Mouse (Mus musculus) left cerebral cortex, adult 8-10 months (tissue): Measurements from ENCODE around the gene Olfr656. TPM values are rescaled to one million over a fixed set of nuclear protein-coding genes. Genes with fewer than 3 reads are reported as not detected.

ENCODE experiments used
- DNase-seq, 2 experiments: peaks; one replicate each; pipeline ENCODE4 v3.0.0; 2022; ENCODE audit warnings: low spot score in 2 of 2
- total RNA-seq, 4 experiments: library from RNA; stranded (reverse); gene quantifications; 2 replicates each; pipeline ENCODE4 v1.2.4; 2022

Olfr656 gene
- total RNA-seq = not detected

DNA sequence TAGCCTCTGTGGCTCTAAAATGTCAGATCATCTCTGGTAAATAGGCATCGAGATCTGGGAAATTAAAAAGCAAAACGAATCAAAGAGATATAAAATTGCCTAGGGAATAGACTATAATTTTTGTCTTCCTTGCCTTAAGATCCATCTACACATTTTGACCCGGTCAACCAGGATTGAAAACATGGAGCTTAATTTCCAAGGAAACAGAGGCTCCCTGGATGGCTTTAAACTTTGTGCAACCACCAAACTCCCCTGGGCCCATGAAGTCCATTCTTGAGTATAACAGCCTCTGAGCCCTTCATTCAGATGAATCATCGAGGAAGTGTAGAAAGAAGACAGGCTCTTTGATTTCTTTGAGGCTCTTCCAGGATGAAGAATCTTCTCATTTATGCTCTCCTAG is at the start of gene Olfr656:
Gene Olfr656, plus strand, starts transcription at position 301 of the 400 bp plus-strand sequence.
- no peak for DNase-seq

DNA sequence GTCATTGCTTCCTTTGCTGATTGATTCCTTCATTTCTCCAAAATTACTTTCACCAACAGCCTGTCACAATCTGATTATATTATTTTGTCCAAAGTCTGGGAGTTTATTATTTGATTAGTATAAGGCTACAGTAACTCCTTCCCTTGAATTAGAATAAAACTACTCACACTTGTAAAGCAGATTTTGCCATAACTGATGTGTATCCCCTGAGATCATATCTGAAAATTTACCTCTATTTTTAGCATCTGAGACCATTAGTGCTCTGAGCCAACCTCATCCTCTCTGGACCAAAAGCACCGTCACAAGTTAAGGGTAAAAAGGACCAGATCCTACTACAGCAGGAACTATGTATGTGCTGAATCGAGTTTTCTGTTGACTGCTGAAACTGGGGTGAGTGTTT is 36.7 kb upstream of the Olfr656 start, which contains the start of gene Olfr653:
Gene Olfr653, plus strand, starts transcription at position 301 of the 400 bp plus-strand sequence.
- no peak for DNase-seq

DNA sequence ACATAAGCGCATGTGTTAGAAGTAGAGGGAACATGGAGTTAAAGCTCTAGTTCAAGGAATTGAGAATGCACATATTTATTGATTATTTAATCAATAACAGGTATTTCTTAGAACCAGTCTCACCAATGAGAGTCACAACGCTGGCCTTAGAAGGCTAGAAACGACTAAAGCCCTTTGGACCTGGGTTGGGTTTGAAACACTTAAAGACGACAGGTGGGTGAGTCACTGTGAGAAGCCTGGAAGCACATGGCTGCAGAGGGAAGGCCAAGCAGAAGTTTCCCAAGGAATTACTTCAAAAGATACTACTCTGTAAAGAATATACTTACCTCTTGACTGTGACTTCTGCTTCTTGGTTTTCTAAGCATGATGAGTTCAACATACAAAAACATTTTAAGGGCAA is 32.9 kb upstream of the Olfr656 start:
- DNase-seq = no peak

DNA sequence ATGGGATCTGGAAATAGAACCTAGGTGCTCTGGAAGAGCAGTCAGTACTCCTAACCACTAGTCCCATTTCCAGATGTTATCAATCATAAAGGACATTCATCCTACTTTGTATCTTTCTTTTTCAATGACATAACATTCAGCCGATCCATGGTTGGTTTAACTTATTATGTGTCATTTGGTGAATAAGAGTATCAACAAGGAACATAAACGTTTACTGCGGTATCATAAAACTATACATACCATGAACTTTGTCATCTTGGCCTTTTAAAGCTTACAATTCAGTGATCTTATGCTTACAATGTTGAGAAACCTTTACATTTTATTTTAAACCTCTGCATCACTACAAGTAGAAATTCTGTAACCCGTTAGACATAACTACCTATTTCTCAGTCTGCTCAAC is 32.3 kb upstream of the Olfr656 start:
- DNase-seq = no peak

- DNase-seq = no peak
These were observed 27.0 kb upstream of the Olfr656 start, which contains the start of gene Olfr654 for GRCm38 (mm10) chr7:104586725-104587124. Gene Olfr654, plus strand, starts transcription at chr7:104587025.

DNA sequence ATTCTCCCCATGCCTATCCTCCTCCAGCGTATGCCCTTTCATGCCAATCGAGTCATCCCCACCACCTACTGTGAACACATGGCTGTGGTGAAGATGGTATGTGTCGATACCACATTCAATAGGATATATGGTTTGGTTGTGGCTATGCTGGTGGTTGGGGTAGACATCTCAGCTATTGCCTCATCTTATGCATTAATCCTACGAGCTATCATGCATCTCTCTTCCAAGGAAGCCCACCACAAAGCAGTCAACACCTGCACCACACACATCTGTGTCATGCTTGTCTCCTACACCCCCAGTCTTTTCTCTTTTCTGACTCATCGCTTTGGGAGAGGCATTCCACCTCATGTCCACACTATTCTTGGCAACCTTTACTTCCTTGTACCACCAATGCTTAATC is 25.5 kb upstream of the Olfr656 start:
- no peak for DNase-seq

GRCm38 (mm10) chr7:104601679-104602078 is 12.1 kb upstream of the Olfr656 start, which contains the start of gene Olfr655:
Gene Olfr655, minus strand, starts transcription at chr7:104601779.
- no peak for DNase-seq

DNA sequence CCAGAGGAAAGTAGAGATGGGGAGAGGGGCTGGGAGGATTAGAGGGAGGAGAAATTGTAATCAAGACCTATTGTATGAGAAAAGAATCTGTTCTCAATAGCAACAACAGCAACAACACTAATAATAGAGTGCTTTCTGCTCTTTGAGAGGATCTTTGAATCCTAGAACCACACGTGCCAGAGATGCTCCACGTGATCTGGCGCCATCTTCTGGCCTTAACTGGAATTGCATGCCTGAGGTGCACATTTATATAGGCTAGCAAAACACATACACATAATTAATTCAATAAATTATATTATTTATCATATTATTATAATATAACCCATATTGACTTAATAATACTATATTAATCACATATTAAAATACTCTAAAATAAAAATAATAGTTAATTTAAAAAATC is 10.6 kb upstream of the Olfr656 start:
- DNase-seq = no peak

DNA sequence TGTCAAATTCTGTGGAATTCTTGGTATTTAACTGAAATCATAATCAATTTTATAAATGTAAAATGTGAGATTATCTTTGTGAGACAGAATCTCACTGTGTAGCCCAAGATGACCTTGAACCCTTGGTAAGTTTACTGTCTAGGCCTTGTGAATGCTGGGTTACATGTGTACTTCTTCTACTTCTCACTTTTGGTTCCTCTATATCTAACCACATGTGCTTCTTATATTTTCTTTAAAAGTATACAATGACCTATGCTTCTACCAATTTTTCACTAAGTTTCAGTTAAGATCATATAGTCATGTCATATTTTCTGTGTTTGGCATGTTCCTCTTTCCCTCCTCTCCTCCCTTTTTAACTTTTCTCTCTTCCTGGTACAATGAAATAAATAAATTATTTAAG is 9.0 kb upstream of the Olfr656 start:
- DNase-seq = no peak

DNA sequence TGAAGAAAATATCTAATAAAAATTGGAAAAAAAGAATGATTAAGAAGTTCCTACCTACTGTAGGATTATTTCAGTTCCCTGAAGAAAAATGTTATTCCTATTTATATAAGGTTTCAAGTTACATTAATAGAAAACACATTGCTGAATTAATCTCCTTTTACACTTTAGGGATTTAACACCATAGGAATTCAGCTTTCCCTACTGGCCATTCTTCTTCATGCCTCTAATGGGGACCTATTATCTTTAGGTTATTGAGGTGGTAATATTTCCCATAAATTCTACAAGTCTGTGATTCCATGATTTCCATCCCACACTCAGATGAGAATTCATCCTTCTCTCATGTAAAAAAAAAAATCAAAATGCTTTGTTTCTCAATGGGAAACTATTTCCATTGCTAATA is 10.7 kb downstream of the Olfr656 start, which contains the start of gene Olfr657:
Gene Olfr657, plus strand, starts transcription at position 301 of the 400 bp plus-strand sequence.
- DNase-seq = no peak

DNA sequence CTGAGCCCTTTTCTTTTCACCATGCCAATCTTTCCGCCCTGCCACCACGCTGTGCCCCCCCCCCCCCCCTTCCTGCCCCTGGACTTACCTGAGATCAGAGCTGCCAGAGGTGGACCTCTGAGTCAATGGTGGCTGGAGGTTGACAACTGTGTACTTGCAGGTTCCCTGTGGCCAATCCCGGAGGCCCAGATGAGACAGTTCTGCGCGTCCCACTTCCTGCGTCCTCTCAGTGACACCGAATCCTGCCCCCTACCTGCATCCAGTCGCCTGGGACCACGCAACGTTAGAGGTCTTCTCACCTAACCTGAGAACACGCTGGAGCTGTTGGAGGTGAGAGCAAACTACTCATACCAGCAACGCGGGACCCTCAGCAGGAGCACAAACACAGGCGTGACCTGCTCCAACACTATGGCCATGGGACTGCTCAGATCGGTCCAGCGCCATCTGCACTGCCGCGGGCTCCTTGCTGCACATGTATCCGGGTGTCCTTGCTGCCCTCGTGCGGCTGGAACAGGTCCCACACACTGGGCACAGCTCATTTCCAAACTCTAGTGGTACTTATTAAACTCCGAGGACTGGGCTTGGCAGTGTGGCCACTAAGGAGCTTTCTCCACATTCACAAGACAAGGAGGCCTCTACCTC is 33.2 kb downstream of the Olfr656 start, which contains the start of gene Olfr658:
Gene Olfr658, minus strand, starts transcription at position 465 of the 642 bp plus-strand sequence.
- no peak for DNase-seq

DNA sequence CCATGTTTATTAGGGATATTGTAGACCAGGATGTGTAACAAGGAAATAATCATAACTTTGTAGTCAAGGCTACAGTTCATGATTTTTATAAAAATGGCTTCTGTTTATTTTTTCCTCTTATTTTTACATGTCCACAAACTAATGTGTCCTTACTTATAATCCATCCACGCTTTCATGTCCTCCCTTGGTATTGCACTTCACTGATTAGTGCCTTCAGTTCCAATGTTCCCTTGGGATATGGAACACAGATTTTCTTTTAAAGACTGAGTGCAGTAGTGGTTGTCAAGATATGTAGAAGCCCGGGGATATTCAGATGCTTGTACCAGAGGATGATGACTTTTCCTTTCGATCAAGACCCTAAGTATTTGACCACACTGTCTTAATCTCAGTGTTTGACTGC is 52.7 kb downstream of the Olfr656 start, which contains the start of gene Olfr659:
Gene Olfr659, plus strand, starts transcription at position 301 of the 400 bp plus-strand sequence.
- no peak for DNase-seq

Other genes starting within 250 kb of the Olfr656 start
- under 1 TPM in 3 of 4 experiments, not detected in 1; 0.11 to 0.26 (median 0.18) TPM for gene Trim30b, start 244.1 kb upstream of the Olfr656 start, total RNA-seq
- not detected for gene Trim30c, start 213.1 kb upstream of the Olfr656 start, total RNA-seq
- gene Trim30a, start 148.8 kb upstream of the Olfr656 start, total RNA-seq = 1 to 10 TPM in 3 of 4 experiments, under 1 TPM in 1; 0.76 to 3.3 (median 2.4) TPM
- gene Trim30d, start 106.1 kb upstream of the Olfr656 start, total RNA-seq = 1 to 10 TPM in 2 of 4 experiments, under 1 TPM in 2; 0.15 to 2.5 (median 0.92) TPM
- not detected for gene Olfr651, start 63.8 kb upstream of the Olfr656 start, total RNA-seq
- gene Olfr652, start 53.1 kb upstream of the Olfr656 start, total RNA-seq = not detected
- not detected for gene Olfr653, start 36.6 kb upstream of the Olfr656 start, total RNA-seq
- gene Olfr654, start 26.9 kb upstream of the Olfr656 start, total RNA-seq = not detected
- gene Olfr655, start 12.2 kb upstream of the Olfr656 start, total RNA-seq = not detected
- not detected for gene Olfr657, start 10.8 kb downstream of the Olfr656 start, total RNA-seq
- not detected for gene Olfr658, start 33.4 kb downstream of the Olfr656 start, total RNA-seq
- gene Olfr659, start 52.8 kb downstream of the Olfr656 start, total RNA-seq = not detected
- not detected for gene Olfr661, start 72.5 kb downstream of the Olfr656 start, total RNA-seq
- gene Usp17le, start 163.5 kb downstream of the Olfr656 start, total RNA-seq = not detected
- not detected for gene Usp17lb, start 228.6 kb downstream of the Olfr656 start, total RNA-seq
- not detected for gene Usp17la, start 243.1 kb downstream of the Olfr656 start, total RNA-seq